Mouse (Mus musculus): ENCODE data around the gene Catsper2.
A peak's percentile ranks its signal among the peaks of the same experiment; 100 is the strongest.
"Not testable (repeated sequence)": the region's sequence is repeated elsewhere in the genome, so short reads cannot be mapped to it uniquely, and the experiment has no call there.

Gene Catsper2

GRCm38 (mm10) chr2:121439746-121440145 is 26.2 kb upstream of the Catsper2 start:
- no peak for DNase-seq (ENCODE audit: low read depth in 1 of 2, low spot score in 2 of 2)

GRCm38 (mm10) chr2:121434854-121435253 is 21.3 kb upstream of the Catsper2 start:
- no peak for DNase-seq (ENCODE audit: low read depth in 1 of 2, low spot score in 2 of 2)

GRCm38 (mm10) chr2:121425890-121426289 is 12.3 kb upstream of the Catsper2 start:
- no peak for DNase-seq (ENCODE audit: low read depth in 1 of 2, low spot score in 2 of 2)

GRCm38 (mm10) chr2:121423166-121423565 is 9.6 kb upstream of the Catsper2 start:
- DNase-seq (ENCODE audit: low read depth in 1 of 2, low spot score in 2 of 2) = no peak

GRCm38 (mm10) chr2:121418476-121418875 is 4.9 kb upstream of the Catsper2 start:
- DNase-seq (ENCODE audit: low read depth in 1 of 2, low spot score in 2 of 2) = no peak

- no peak for DNase-seq (ENCODE audit: low read depth in 1 of 2, low spot score in 2 of 2)
These were observed 2.8 kb upstream of the Catsper2 start for GRCm38 (mm10) chr2:121416356-121416755.

- DNase-seq (ENCODE audit: low read depth in 1 of 2, low spot score in 2 of 2) = no peak
These were observed 2.0 kb upstream of the Catsper2 start for GRCm38 (mm10) chr2:121415591-121415990.

DNA sequence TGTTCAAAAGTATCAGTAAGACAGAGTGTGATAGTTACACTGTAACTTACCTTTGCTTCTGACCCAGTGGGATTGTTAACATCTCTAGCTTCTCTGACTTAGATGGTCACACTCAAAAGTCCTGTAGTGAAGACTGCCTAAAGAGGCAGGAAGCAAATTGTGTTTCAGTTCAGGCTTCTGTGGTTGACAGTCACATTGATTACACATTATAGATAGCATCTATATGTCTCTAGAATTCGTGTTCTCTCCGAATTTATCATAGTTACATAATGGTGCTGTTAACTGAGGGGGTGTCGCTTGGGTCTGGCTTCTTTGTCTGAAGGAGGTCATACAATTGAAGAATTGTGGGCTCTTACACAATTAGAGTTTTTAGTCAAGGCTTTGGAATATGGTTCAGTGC is 1.5 kb upstream of the Catsper2 start:
- no peak for DNase-seq (ENCODE audit: low read depth in 1 of 2, low spot score in 2 of 2)

GRCm38 (mm10) chr2:121414139-121414685 is 620 bp upstream of the Catsper2 start:
- DNase-seq (ENCODE audit: low read depth in 1 of 2, low spot score in 2 of 2) = no peak

GRCm38 (mm10) chr2:121412843-121413386 is 677 bp downstream of the Catsper2 start:
- DNase-seq (ENCODE audit: low read depth in 1 of 2, low spot score in 2 of 2) = no peak

DNA sequence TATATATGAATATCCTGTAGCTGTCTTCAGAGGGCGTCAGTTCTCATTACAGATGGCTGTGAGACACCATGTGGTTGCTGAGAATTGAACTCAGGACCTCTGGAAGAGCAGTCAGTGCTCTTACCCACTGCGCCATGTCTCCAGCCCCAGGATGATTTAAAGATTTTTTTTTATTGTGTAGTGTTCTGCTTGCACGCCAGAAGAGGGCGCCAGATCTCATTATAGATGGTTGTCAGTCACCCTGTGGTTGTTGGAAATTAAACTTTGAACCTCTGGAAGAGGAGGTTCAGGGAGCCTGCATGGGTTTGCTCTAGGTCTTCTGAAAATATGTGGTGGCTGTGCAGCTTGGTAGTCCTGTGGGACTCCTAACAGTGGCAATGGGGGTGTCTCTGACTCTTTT is 5.4 kb downstream of the Catsper2 start:
- DNase-seq (ENCODE audit: low read depth in 1 of 2, low spot score in 2 of 2) = peak; percentile 5 to 37

DNA sequence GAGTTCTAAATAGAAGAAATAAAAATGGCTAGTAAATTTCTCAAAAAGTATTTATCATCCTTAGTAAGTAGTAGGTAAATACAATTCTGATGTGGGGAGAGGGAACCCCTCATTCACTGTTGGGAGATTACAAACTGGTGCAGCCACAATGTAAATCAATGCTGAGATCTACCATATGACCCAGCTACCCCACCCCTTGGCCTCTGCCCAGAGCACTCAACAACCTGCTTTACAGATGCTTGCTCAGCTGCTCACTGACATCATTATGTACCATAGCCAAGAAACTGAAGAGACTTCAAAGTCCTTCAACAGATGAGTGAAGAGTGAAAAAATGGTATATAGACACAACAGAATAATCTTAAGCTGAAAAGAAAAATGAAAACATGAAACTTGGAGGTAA is 10.3 kb downstream of the Catsper2 start:
- DNase-seq (ENCODE audit: low read depth in 1 of 2, low spot score in 2 of 2) = no peak

- peak in 1 of 2 experiments; percentile 32 for DNase-seq (ENCODE audit: low read depth in 1 of 2, low spot score in 2 of 2)
These were observed 17.0 kb downstream of the Catsper2 start for GRCm38 (mm10) chr2:121396624-121397023.

DNA sequence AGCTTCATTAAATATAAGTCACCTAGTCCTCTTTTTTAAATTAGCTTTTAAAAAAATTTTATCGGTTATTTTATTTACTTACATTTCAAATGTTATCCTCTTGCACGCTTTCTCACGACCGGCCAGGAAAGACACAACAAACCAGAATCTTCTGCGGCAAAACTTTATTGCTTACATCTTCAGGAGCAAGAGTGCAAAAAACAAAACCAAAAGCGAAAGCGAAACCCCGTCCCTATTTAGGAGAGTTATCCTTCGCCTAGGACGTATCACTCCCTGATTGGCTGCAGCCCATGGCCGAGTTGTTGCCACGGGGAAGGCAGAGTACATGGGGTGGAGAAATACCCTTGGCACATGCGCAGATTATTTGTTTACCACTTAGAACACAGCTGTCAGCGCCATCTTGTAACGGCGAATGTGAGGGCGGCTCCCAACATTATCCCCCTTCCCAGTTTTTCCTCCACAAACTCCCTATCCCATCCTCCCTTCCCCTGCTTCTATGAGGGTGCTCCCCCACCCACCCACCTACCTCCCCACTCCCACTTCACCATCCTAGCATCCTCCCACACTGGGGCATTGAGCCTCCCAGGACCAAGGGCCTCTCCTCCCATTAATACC is 26.5 kb downstream of the Catsper2 start, which contains the start of gene Strc:
Strc (minus strand) TSS at position 208 of the 615 bp plus-strand sequence.
- DNase-seq (ENCODE audit: low read depth in 1 of 2, low spot score in 2 of 2) = not testable (repeated sequence)

- DNase-seq (ENCODE audit: low read depth in 1 of 2, low spot score in 2 of 2) = no peak
These were observed 38.8 kb downstream of the Catsper2 start for GRCm38 (mm10) chr2:121374766-121375165.

DNA sequence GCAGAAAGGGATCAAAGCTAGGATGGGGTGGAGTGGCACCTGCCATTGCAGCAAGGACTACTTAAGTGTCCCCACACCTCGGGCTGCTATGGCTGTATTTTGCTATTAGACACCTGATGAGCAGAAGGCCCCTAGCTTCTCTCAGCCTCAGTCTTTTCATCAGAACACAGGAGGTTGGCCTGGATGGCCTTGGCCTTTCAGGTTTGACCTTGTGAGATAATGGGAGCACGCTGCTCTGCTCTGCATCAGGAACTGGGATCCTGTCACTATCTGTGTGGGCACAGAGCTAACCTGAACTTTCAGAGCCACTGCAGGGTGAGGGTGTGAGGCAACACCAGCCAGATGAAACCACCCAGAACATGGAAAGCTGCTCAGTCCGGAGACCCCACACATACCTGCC is 41.3 kb downstream of the Catsper2 start:
- no peak for DNase-seq (ENCODE audit: low read depth in 1 of 2, low spot score in 2 of 2)

DNA sequence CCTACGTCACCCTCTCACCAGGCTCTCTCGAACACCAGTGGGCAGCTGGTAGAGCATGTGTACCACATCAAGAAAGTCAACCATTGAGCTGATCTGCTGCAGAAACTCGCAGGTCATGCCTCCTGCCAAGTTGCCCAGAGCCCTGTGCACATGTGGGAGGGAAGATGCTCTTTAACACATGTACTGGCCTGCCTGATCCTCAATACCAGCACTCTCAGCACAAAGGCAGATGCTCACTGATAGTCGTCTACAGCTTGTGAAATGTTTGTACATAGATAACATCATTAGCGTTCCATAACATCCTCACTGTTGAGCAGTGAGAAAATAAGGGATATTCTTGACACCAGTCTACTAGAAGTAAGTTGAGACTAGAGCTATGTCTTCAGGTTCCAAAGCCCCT is 42.7 kb downstream of the Catsper2 start:
- no peak for DNase-seq (ENCODE audit: low read depth in 1 of 2, low spot score in 2 of 2)

DNA sequence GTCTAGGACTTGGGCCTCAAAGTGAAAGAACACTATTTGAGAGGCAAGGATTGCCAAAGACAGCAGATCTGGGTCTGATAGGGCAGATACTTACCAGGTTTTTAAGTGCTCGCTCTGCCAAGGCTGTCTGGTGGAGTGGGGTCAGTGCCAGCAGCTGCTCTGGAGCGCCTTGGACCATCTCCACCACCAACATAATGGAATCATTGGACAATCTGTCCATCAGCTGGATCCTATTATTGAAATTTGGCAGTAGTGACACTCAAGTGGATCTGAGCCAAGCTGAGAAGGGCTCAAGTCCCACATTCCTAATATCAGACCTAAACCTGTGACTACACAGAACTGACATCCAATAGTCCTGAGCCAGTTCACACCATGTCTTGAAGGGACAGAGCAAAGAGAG is 44.8 kb downstream of the Catsper2 start:
- DNase-seq (ENCODE audit: low read depth in 1 of 2, low spot score in 2 of 2) = no peak

GRCm38 (mm10) chr2:121363656-121364055 is 49.9 kb downstream of the Catsper2 start:
- DNase-seq (ENCODE audit: low read depth in 1 of 2, low spot score in 2 of 2) = no peak

- DNase-seq (ENCODE audit: low read depth in 1 of 2, low spot score in 2 of 2) = no peak
These were observed 54.1 kb downstream of the Catsper2 start for GRCm38 (mm10) chr2:121359461-121359860.

- DNase-seq (ENCODE audit: low read depth in 1 of 2, low spot score in 2 of 2) = no peak
These were observed 55.2 kb downstream of the Catsper2 start for GRCm38 (mm10) chr2:121358381-121358780.

GRCm38 (mm10) chr2:121357961-121358360 is 55.6 kb downstream of the Catsper2 start:
- DNase-seq (ENCODE audit: low read depth in 1 of 2, low spot score in 2 of 2) = no peak

- DNase-seq (ENCODE audit: low read depth in 1 of 2, low spot score in 2 of 2) = no peak
These were observed 56.1 kb downstream of the Catsper2 start, which contains the start of gene Ckmt1 for GRCm38 (mm10) chr2:121357494-121357893. Gene Ckmt1, plus strand, starts transcription at chr2:121357714.
